Mouse (Mus musculus) kidney, postnatal 0 days (tissue): ENCODE measurements around the gene Plxna4. TPM values are rescaled to one million over a fixed set of nuclear protein-coding genes. Genes with fewer than 3 reads are reported as not detected.

Experiments
- ATAC-seq: fragments of 200-750 bp; cut with Nextera tagmentation; replicated peaks from 2 replicates; pipeline ENCODE4 v1.8.0; 2017; ENCODE audit warnings: low read depth, moderate number of reproducible peaks, moderate TSS enrichment, moderate library complexity; ENCODE audit not compliant: low FRiP score
- DNase-seq: peaks from one replicate; pipeline ENCODE4 v3.0.0-alpha.2; 2016; ENCODE audit warnings: low spot score
- H3K27ac ChIP-seq: fragments of 300-500 bp; sonication (generic); 2 replicates; pipeline ENCODE4 v1.5.1; 2014; ENCODE audit warnings: mild to moderate bottlenecking
- H3K27me3 ChIP-seq: fragments of 300-500 bp; sonication (generic); 2 replicates; pipeline ENCODE4 v1.6.1; 2014; ENCODE audit warnings: low read length, mixed read lengths; ENCODE audit not compliant: insufficient read depth
- H3K36me3 ChIP-seq: fragments of 300-500 bp; sonication (generic); 2 replicates; pipeline ENCODE4 v1.6.1; 2014; ENCODE audit warnings: low read length, mixed read lengths; ENCODE audit not compliant: insufficient read depth
- H3K4me1 ChIP-seq: fragments of 300-500 bp; sonication (generic); replicated peaks from 2 replicates; pipeline ENCODE4 v1.6.1; 2014; ENCODE audit warnings: antibody characterized with exemption, low read length, mixed read lengths; ENCODE audit not compliant: insufficient read depth
- H3K4me2 ChIP-seq: fragments of 300-500 bp; sonication (generic); 2 replicates; pipeline ENCODE4 v1.6.1; 2014; ENCODE audit warnings: mild to moderate bottlenecking, low read length, moderate library complexity, mixed read lengths
- H3K4me3 ChIP-seq: fragments of 300-500 bp; sonication (generic); replicated peaks from 2 replicates; pipeline ENCODE4 v1.5.1; 2014; ENCODE audit warnings: low read depth, low read length
- H3K9ac ChIP-seq: fragments of 300-500 bp; sonication (generic); 2 replicates; pipeline ENCODE4 v1.6.1; 2014; ENCODE audit warnings: low read depth, low read length
- H3K9me3 ChIP-seq: fragments of 300-500 bp; sonication (generic); replicated peaks from 2 replicates; pipeline ENCODE4 v1.6.1; 2016; ENCODE audit warnings: low read length, inconsistent platforms, mixed read lengths
- CTCF ChIP-seq: IDR thresholded peaks from 2 replicates; pipeline ENCODE4 v1.5.1; 2016; ENCODE audit warnings: antibody characterized with exemption, low read depth, mild to moderate bottlenecking, moderate library complexity
- WGBS: fragments of 180-500 bp; shearing (Covaris S2); extraction: QIAGEN DNeasy Blood & Tissue Kit; methylation state at CpG from one replicate; pipeline ENCODE4 v1.1.7; 2014; 5-methylcytosine and 5-hydroxymethylcytosine counted together
- polyA plus RNA-seq: library from polyadenylated mRNA; unstranded; fragments of >200 nt; fragmentation: Nextera tagmentation; extraction: Ambion mirVana; gene quantifications from 2 replicates; pipeline ENCODE4 v1.2.1, GENCODE M21; 2015

Plxna4 gene
- polyA plus RNA-seq, 1 experiment from 2014 or later: 0.83 TPM

GRCm38 (mm10) chr6:32602130-32602529, 14.1 kb upstream of the Plxna4 start:
- H3K27me3 ChIP-seq: no peaks in the 10 kb centered on the region
- H3K9ac ChIP-seq: no peak overlapping the region
- 92% methylated on average over 2 of the region's 2 CpGs for WGBS
- H3K4me2 ChIP-seq: no peak overlapping the region
- H3K36me3 ChIP-seq: no peaks in the 10 kb centered on the region
- TF ChIP-seq CTCF: no peak
- H3K4me3 ChIP-seq: no peak overlapping the region
- no peak overlapping the region for H3K27ac ChIP-seq
- no peaks in the 10 kb centered on the region for H3K4me1 ChIP-seq
- DNase-seq (no peak), ATAC-seq (no peak)
- no peaks in the 10 kb centered on the region for H3K9me3 ChIP-seq

DNA sequence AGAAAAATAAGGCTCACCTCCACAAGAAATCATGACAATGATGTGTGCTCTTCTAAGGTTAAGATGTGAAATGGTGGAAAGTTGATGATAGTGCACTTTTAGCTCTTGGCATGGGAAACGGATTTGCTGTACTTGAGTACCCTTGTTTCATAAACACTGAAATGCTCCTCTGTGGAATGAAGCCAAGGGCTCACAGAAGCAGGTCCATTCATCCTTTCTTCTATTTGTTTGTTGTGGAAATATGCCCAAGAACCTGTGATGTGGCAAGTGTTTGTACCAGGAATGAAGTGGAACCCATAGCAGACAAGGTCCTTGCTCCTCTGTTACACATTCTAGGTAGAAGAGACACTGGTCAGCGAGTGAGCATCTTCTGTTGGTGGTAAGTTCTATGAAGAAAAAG, 13.3 kb upstream of the Plxna4 start:
- no peak for ATAC-seq
- Histone ChIP-seq H3K9ac (no peak overlapping the region), H3K9me3 (no peaks in the 10 kb centered on the region), H3K4me2 (no peak overlapping the region), H3K27me3 (no peaks in the 10 kb centered on the region), H3K4me3 (no peak overlapping the region), H3K4me1 (no peaks in the 10 kb centered on the region), H3K36me3 (no peaks in the 10 kb centered on the region), H3K27ac (no peak overlapping the region)
- DNase-seq: no peak
- TF ChIP-seq CTCF: no peak
- 70% methylated on average over 2 of the region's 2 CpGs for WGBS

- no peaks in the 10 kb centered on the region for H3K4me1 ChIP-seq
- ATAC-seq (no peak), DNase-seq (no peak)
- 41% methylated on average over 3 of the region's 3 CpGs for WGBS
- H3K27me3 ChIP-seq: 0 out of 2 replicates have a peak, but pooled peaks cover 3% of the 10 kb centered on the region
- no peaks in the 10 kb centered on the region for H3K36me3 ChIP-seq
- TF ChIP-seq CTCF: no peak
- no peaks in the 10 kb centered on the region for H3K9me3 ChIP-seq
- H3K27ac ChIP-seq: no peak overlapping the region
- no peak overlapping the region for H3K4me2 ChIP-seq
- H3K4me3 ChIP-seq: no peak overlapping the region
- no peak overlapping the region for H3K9ac ChIP-seq
These were observed 7.6 kb upstream of the Plxna4 start for GRCm38 (mm10) chr6:32595591-32595990.

DNA sequence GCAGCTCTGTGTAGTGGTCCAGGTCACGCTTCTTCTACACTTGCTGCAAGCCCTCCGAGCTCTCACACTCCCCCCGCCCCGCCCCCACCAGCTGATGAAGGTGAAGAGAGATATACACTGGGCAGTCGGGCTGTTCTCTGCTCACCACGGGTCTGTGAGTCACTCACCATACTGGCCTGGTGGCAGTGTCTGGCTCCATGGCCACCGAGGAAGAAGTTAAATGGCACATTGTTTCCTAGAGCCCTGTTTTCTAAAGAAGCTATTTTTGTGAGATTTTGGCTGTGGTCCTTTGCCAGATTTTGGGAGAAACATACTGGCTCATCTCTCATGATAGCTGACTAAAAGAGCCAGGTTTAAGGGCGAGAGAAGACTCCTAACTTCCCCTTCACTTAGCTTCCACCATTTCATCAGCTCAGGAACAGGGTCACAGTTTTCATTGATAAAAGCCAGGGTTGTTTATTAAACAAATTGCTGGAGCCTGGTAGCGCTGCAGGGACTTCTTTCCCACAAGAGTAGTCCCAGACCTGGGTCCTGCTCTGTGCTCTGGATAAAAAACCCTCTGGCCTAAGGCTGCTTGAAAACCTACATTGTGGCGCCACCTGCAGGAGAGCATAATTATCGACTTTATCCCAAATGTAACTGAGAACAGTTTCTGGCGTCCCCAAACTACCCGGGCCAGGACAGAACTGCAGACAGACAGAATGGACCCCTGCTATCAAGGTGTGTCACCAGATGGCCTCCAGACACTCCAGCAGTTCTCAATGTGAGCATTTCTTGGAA, 3.2 kb upstream of the Plxna4 start:
- Histone ChIP-seq H3K27me3 (peaks cover 16% of the 10 kb centered on the region; the same call in 1 of the 2 replicates), H3K36me3 (no peaks in the 10 kb centered on the region), H3K9ac (no peak overlapping the region), H3K4me3 (no peak overlapping the region), H3K4me1 (peaks cover 5% of the 10 kb centered on the region; the same call in 1 of the 2 replicates), H3K27ac (no peak overlapping the region), H3K4me2 (no peak overlapping the region), H3K9me3 (no peaks in the 10 kb centered on the region)
- WGBS: 34% methylated on average over 13 of the region's 13 CpGs
- ATAC-seq: peak; percentile 41
- peak; percentile 88 for TF ChIP-seq CTCF
- DNase-seq: peak; percentile 89

DNA sequence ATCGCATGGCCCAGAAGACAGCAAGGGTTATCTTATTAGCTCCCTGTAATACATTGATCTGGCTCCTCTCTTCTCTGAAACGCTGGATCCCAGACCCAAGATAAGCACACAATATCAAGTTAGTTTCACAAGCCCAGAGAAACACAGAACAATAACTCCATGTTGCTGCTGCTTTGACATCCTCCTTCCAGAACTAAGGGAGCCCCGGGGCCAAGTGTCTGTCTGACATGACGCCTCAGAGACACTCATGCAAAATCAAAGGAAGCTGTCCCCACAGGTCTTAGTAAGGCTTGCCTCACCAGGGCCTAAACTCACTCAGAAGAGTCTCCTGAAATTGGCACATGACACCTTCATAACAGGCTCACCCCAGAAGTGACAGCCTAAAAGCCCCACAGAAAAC, 1.6 kb upstream of the Plxna4 start:
- Histone ChIP-seq H3K9ac (no peak overlapping the region), H3K27ac (no peak overlapping the region), H3K36me3 (no peaks in the 10 kb centered on the region), H3K4me2 (no peak overlapping the region), H3K4me3 (no peak overlapping the region), H3K9me3 (no peaks in the 10 kb centered on the region), H3K27me3 (peaks cover 25% of the 10 kb centered on the region), H3K4me1 (peaks cover 5% of the 10 kb centered on the region; the same call in 1 of the 2 replicates)
- no peak for TF ChIP-seq CTCF
- ATAC-seq (no peak), DNase-seq (no peak)
- 62% methylated on average over 4 of the region's 4 CpGs for WGBS

- no peak overlapping the region for H3K27ac ChIP-seq
- TF ChIP-seq CTCF: no peak
- peak overlapping the region; percentile 71 for H3K9ac ChIP-seq
- peak; percentile 58 for ATAC-seq
- peaks cover 22% of the 10 kb centered on the region for H3K27me3 ChIP-seq
- no peak for DNase-seq
- H3K9me3 ChIP-seq: no peaks in the 10 kb centered on the region
- H3K36me3 ChIP-seq: no peaks in the 10 kb centered on the region
- H3K4me3 ChIP-seq: peak overlapping the region; percentile 68
- peak overlapping the region; percentile 100 for H3K4me2 ChIP-seq
- H3K4me1 ChIP-seq: peaks cover 5% of the 10 kb centered on the region; the same call in 1 of the 2 replicates
- under 1% methylated on average over 73 of the region's 82 CpGs for WGBS
These were observed 619 bp downstream of the Plxna4 start for GRCm38 (mm10) chr6:32587136-32588009.
